Mouse (Mus musculus): ENCODE data around the gene Zfp648.

GRCm38 (mm10) chr1:154188229-154188628, 12.8 kb upstream of the Zfp648 start:
- no peak for TF ChIP-seq CTCF (IDR thresholded peaks at IDR 0.05; ENCODE audit: low read depth)
- no peak for TF ChIP-seq EP300 (IDR thresholded peaks at IDR 0.05; ENCODE audit: low read depth)
